Mouse (Mus musculus): ENCODE data around the gene Adtrp.

The Adtrp gene

DNA sequence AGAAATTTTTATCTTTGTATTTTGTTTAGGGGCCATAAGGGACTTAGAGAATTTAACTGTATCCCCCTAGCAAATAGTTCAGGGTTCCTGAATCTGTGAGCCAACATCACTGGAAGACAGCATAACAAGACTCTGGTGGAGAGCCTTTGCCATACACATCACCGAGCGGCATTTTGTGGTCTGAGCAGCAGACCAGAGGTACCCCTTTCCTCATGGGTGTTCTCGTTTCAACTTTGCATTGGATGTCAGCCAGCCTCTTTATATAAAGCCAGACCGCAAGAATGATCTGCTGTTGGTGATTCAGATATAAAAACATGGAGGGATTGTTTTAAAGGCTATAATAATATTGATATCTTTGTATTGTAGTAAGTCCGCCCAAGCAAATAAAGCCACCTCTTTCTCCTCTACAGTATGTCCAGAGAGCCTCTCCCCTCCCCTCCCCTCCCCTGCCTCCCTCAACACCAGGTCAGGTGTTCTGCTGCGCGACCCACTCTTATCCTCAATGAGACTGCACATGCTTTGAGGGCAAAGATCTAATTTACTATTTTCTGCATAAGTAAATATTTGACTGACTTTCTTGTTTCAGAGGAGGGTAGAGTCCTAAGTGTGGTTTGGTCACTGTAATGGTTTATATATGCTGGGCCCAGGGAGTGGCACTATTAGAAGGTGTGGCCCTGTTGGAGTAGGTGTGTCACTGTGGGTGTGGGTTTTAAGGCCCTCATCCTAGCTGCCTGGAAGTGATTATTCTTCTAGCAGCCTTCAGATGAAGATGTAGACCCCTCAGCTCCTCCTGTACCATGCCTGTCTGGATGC is 62.4 kb downstream of the Adtrp start:
- no peak for DNase-seq (ENCODE audit: low read depth in 2 of 2, low spot score in 2 of 2)

DNA sequence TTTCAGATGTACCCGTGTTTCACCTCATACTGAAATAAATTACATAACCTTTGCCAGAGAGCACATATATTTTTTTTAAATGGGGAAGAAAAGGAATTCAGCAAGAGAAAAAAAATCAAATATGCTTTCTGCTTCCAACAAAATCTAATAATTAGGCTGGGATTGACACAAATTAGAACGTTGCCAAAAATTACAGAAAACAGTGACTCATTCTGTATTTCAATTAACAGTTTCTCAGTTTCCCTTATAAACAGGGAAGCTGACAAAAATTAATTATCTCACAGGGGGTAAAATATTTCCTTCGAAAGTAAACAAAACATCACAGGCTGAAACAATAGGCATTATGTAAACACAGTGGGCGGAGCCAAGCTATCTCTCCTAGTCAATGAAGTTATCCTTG is 67.2 kb downstream of the Adtrp start:
- no peak for DNase-seq (ENCODE audit: low read depth in 2 of 2, low spot score in 2 of 2)

DNA sequence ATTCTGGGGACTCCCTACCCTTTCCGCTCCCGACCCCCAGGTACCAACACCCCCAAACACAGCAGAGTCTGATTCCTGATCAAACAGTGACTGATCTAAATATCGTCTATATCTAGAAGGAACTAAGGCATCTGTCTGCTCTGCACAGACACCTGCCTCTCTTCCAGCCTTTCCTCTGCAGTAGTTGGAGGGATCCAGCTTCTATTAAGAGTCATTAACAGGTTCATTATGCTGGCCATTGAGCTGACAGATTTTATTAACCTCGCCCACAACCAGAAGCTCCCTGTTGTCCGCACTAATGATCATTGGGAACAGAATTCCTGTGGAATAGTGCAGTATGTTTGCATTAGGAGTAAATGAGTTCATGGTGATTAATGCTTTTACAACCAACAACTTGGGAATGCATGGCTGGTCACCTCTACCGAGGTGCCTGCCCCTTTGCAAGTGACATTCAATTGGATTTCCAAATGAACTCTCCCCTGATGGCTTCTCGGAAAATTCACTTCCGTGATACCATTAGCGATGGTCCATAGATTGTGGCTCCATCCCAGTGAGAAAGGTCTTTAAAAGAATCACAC is 67.8 kb downstream of the Adtrp start:
- no peak for DNase-seq (ENCODE audit: low read depth in 2 of 2, low spot score in 2 of 2)

DNA sequence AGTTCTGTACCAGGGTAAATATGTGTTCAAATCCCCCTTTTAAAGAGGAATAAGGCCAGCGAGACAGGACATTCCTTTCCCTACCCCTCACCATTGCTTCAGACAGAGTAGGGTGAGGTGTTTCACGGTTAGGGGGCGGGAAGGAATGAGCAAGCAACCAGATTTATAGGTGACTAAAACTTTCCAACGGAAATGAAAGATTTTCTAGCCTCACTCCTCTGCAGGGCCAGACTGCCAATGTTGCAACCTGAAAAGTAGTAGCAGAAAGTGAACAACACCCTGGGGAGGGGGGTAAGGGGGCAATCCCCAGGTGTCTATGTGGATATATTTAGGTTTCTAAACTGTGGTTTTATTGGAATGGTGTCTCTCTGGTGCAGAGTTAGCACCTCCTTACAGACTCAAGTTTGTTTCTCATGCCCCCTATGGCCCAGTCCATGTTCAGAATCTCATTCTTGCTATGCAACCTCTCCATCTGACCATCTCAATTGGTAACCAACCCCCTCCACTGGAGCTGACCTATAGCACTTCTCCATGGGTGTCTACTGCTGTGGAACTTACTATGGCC is 73.6 kb downstream of the Adtrp start:
- no peak for DNase-seq (ENCODE audit: low read depth in 2 of 2, low spot score in 2 of 2)

DNA sequence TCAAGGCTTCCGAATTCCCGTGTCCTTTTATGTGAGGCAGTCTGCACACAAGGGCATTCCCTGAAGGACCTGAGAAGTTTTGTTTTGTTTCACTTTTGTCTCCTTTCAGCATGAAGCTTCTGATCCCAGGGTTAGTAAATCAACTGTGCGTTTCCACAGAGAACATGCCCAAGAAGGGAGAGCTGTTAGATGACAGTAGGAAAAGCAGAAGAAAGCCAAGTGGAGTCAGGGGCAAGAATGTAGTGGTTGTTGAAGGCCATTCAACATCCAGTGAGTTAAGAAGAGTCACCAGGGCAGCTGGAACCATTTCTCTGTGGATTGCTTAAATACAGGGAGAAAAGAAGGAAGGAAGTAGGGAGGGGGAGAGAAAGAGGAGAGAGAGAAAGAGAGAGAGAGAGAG is 76.4 kb downstream of the Adtrp start:
- DNase-seq (ENCODE audit: low read depth in 2 of 2, low spot score in 2 of 2) = no peak

DNA sequence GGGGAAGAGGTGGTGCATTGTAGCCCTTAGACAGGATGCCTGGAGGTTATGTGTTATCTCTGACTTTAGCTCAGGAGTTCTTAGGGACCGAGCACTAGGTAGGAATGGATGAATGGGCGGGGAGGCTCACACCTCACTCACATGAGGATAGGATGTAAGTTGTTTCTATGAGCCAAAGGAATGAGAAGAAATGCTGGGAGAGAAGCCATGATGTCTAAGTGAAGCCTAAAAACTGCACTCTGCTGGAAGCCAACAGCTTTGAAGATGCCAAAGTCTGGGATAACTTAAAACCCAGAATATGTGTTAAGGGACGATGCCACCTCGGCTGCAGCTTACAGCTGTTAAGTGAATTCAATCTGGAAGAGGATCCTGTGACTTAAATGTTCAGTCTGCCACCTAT is 79.5 kb downstream of the Adtrp start:
- no peak for DNase-seq (ENCODE audit: low read depth in 2 of 2, low spot score in 2 of 2)

DNA sequence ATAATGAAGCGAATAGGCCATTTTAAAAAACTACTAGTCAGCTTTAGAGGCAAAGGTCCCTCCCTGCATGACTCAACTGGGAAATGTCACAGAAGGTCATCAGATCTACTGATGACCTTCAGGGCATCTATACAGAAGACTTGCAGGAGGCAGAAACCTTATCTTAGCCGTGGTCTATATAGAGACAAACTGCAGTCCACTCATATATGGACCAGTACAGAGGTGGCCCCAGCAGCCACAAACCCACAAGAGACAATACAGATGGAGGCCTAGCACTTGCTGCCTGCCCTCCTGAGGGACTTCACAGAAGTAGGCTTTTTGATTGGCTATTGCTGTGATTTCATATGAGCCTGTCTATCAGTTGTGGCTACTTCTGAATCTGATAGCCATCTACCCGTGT is 85.5 kb downstream of the Adtrp start:
- DNase-seq (ENCODE audit: low read depth in 2 of 2, low spot score in 2 of 2) = no peak

DNA sequence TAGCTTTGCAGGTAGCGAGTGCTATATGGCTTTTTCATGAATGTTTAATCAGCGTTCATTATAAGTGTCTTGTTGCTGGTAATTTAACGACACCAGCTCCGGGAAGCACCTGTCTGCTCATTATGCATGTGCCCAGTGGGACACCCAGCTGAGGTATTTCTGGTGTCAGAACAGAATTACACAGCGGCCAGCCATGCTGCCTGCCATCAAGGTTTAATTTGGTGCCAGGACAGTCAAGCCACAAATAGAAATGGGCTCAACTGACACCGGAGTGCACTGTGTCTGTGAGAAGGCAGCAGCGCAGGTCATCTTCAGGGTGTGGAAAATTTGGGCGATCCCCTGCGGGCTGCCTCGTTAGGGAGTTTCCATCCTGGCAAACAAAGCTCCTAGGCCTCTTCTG is 87.0 kb downstream of the Adtrp start:
- no peak for DNase-seq (ENCODE audit: low read depth in 2 of 2, low spot score in 2 of 2)

DNA sequence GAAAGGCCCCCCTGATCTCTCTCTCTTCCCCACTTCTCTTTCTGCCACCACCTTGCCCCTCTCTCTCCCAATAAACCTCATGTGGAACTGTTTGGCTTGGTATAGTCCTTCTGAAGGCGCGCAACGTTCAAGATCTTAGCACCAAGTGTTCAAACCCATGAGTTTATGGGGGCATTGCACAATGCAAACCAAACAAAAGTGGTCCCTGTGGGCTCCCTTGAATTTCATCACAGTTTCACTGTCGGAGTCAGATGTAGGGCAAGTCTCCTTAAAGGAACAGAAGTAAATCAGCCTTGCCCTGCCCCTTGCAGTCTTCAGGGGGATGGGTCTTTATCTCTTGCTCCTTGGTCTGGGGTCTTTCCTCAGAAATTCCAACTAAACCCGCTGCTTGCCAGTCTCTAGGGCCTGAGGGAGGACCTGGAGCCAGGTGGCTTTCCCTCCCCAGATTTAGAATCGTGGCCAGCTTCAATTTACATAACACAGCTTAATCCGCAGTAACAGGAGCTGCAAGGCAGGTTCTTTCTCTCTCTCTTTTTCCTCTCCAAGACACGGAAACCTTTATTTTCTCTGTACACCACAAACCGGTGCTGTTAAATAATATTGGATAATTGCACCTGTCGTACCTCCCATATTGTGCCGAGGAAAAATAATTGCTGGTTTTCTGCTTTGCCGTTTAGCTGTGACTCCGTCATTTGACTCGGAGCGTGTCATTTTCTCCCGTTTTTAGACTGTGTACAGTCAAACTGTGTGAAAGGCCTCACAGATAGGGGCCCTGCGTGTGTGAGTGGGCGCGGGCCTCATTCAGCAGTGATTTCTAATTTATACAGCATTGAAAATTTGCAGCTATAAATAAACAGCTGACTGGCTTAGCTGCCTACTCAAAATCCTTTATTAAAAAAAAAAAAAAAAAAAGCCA is 88.7 kb downstream of the Adtrp start:
- no peak for DNase-seq (ENCODE audit: low read depth in 2 of 2, low spot score in 2 of 2)

DNA sequence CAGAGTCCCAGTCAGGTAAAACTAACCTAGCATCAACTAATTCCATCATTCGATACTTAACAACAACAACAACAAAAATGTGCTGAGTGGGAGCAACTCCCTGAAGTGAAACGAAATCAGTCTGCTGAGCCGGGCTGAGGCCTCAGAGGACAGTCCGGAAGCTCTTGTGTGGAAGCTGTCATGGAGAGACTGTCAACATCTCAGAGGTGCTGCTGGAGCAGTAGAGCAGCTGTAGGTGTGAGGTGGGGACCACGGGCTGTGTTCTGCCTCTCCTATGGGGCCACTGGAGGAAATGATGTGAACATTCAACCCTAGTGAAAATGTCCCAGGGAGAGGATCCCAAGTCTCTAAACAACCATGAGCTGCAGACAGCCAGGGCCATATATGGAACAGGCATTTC is 94.4 kb downstream of the Adtrp start:
- DNase-seq (ENCODE audit: low read depth in 2 of 2, low spot score in 2 of 2) = no peak

DNA sequence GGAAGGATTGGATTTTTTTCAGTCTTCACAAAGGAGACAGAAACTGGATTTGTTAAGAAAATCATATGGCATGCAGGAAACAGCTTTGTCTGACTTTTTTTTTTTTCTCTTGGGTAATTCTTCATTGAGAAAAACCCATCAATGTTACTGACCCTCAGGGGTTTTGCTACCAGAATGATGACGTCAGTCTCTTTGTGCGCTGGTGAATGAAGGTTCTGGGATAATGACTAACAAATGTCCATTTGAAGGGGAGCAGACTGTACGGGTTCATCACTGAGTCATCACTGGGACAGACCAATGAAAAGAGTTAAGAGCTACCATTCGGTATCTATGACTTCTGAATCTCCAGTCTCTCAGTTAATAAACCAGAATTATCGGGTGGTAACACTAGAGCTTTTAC is 97.0 kb downstream of the Adtrp start:
- DNase-seq (ENCODE audit: low read depth in 2 of 2, low spot score in 2 of 2) = no peak

DNA sequence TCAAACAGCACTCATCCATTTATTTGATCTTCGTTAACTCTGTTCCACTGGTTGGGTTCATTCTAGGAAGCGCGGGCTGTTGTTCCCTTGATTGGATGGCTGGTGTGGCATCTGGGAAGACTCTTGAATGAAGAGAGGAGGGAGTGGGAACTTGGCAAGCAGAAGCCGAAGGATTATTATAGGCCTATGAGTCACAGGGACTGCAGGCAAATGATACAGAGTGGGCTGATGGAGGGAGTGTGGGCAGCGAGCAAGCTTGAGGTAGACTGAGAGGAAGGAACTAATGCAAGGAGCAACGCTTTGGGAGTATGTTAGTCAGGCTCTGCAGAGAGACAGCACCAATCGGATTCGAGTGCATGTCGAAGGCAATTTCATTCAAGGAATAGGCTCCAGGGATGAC is 98.6 kb downstream of the Adtrp start:
- no peak for DNase-seq (ENCODE audit: low read depth in 2 of 2, low spot score in 2 of 2)

DNA sequence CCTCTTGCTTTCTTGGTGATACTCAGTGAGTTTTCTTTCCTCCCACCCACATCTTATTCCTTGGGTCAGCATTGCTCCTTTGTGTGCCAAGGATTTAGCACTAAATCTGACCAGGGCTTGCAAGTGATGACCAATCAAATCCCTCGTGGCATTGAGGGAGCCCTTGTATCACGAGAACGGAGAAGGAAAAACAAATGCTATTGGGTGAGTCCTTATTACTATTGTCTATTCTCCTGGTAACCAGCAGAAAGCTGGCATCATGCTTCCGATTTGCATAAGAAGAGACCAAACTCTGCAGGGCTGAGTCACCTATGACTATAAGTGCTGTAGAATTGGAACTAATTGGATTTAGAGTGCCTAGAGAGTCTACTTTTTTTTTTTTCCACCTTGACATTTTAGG is 99.8 kb downstream of the Adtrp start:
- no peak for DNase-seq (ENCODE audit: low read depth in 2 of 2, low spot score in 2 of 2)

DNA sequence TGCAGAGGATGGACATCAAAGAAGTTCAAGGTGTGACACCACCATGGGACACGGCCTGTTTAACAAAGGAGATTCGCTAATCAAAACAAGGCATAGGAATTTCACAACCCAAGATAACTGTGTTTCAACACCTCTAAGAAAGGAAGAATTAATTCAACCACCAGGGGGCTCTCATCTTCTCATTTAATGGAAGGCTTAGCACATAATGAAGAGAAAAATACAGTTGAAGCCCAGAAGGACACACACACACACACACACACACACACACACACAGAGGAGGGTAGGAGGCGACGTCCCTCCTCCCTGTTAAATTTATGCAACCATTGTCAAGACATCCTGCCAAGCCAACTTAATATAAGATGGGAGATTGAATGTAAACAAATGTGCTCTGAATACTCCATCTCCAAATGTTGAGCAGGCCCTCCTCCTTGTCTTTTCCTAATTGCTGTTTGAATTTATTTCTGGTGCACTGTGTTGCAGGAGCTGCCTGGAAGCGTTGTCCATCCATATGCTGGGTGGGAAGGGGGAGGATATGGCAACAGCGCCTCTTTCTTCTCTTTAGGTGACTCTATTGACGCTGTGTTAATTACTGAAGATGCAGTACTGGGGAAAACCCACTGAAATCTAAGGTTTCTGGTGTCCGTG is 100.4 kb downstream of the Adtrp start:
- peak; percentile 23 to 57 for DNase-seq (ENCODE audit: low read depth in 2 of 2, low spot score in 2 of 2)

DNA sequence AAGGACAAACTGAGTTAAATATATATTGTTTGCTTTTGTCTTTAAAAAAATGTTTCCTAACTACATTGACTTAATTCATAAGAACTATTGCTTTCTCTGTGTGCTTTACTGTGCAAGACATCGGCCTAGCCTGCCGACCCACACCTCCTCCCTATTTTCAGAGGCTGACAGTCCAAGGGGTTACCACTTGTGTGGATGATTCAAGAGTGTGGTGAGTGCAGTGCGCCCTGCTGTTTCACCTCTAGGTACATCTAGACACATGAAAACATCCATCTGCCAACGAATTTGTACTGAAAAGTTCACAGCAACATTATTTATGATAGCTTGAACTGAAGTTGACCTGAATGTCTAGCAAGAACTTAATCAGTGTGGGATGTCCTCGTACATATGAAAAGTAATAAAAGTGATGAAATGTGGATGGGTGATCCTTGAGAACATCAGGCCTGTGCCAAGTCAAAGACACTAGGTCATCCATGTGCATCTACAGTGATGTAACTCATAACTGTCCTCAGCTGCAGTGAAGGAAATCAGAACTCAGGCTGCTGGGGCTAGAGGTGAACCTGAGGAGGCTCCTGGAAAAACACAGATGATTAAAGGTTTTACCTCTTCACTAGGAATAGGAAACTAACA is 106.9 kb downstream of the Adtrp start:
- no peak for DNase-seq (ENCODE audit: low read depth in 2 of 2, low spot score in 2 of 2)

DNA sequence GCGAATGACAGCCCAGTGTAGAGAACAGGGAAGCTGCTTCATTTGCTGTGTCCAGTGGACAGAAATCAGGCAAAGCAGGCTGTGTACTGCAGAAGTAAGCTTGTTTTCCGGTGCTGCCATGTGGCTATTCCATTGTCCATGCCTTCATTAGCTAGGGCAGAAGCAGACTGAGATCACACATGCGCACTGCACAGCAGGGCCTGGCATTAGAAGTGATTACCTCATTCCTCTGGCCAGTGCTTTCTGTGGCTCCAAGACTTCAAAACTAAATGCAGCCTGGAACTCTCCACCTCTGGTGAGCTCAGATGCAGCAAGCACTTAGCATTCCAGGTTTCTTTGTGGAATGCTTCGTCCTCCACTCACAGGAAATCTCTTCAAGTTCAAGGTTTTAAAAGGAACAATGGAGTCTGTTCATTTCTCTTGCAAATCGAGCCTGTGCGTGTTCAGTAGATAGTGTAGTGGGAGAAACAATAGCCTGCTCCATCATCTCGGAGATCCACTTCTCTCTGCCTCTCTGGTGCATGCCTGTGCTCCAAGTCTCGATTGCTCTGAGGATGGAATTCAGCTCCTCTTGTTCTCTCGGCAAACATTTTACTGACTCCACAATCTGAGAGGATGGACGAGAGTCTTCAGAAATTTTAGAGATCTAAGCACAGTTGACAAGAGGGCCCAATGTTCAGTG is 109.7 kb downstream of the Adtrp start:
- no peak for DNase-seq (ENCODE audit: low read depth in 2 of 2, low spot score in 2 of 2)

DNA sequence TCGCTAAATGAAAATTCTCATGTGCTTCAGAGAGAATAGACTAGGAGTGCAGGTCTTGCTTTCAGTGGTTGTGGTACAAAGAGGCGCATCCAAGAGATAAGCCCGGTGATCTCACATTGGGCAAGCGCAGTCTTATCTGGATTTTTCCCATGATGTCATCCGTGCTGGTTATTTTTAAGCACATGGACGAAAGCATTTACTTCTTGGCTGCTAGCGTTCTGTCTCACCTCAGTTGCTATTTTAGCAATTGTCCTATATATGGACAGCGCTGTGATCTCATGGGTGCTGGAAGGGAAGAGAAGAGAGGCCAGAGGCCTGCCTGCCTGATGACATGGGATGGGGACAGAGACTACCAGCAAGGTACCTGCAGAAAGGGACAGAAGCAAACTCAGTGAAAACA is 117.8 kb downstream of the Adtrp start:
- DNase-seq (ENCODE audit: low read depth in 2 of 2, low spot score in 2 of 2) = no peak

DNA sequence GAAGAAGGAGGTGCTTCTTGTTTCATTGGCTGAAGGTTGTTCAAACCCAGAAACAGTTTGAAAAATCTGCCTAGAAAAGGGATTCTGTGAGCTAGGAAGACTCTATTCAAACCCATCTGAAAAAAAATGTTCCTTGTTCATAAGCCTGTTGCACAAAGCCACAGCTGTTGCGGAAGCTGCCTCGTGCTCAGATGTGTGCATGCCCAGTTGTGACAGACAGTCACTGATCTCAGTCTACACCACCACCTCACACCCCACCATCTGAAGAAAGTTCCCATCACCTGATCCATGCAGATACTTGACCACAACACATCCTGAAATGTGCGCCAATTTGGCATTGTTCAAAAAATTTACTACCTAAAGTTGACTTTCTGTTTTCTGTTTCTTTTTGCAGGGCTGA is 119.7 kb downstream of the Adtrp start:
- DNase-seq (ENCODE audit: low read depth in 2 of 2, low spot score in 2 of 2) = no peak

DNA sequence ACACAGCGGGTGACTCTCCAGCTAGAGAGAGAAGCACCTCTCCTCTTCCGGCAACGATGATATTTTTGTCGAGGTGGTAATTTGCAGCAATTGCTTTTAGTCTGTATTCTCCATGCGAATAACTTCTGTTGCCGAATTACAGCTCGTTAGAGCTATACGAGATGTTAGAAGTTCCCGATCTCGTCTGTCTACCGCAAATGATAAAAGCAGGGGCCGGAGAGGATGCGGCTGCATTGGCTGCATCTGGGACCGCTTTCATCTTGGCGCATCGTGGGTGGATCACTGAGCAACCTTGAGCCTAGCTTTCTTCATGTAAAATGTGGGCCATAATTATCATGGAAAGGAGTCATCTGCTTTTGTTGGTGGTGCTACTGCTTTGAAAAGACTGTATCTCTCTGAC is 128.2 kb downstream of the Adtrp start:
- DNase-seq (ENCODE audit: low read depth in 2 of 2, low spot score in 2 of 2) = no peak

DNA sequence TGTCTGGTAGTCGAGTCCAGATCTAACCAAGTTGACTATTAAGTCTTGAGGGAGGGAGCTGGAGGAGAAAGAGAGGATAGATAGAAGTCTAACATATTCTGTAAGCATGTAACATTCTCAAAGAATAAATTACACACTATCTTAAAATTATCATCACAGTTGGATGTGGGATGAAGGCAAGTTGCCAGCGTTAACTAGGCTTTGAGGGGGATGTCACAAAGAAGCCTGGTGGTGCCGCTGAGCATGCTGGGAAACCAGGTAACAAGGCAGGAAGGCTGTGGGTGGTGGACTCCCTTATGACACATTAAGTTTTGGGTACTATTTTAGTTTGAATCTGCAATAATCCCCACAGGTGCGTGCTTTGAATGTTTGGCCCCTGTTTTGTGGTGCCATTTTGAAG is 129.4 kb downstream of the Adtrp start:
- no peak for DNase-seq (ENCODE audit: low read depth in 2 of 2, low spot score in 2 of 2)

All from CD8-positive naive resting alpha-beta T cell, adult 2 months (primary cell).